Mouse (Mus musculus) CD4-positive, CD25-positive, alpha-beta regulatory T cell (primary cell): ENCODE results near the gene Pxdn. TPM values are rescaled to one million over a fixed set of nuclear protein-coding genes. Genes with fewer than 3 reads are reported as not detected.

ENCODE experiments used
- polyA plus RNA-seq: library from polyadenylated mRNA; unstranded; fragments of 100-300 nt; shearing (Covaris generic); gene quantifications from one replicate; pipeline ENCODE4 v1.2.1, GENCODE M21; 2017

Pxdn gene
- polyA plus RNA-seq, result not detected

DNA sequence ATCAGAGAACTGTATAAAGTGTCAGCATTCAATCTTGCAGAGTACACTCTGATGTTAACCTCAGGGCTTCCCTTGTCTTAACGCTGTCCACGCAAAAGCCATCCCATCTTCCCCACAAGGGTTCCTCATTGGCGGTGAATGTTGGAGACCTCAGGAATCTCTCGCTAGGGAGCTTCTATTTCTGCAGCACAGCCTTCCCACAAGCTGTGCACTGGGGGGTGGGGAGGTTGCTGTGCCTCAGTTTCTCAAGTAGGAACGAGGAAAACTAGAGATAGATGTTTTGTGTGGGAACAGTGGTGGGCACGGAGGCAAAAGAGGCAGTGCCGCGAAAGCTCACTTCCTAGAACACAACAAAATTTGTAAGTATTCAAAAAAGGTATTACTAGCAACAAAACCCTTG lies at the start of gene Pxdn:
Pxdn (plus strand) TSS at position 301 of the 400 bp plus-strand sequence.

Other genes starting within 250 kb of the Pxdn start
- not detected for gene Tpo, start 195.0 kb downstream of the Pxdn start, polyA plus RNA-seq